Mouse (Mus musculus): ENCODE measurements around the gene Plaur. TPM values are rescaled to one million over a fixed set of nuclear protein-coding genes. Genes with fewer than 3 reads are reported as not detected.

Plaur gene
- polyA plus RNA-seq, 1 experiment, result 65.6 TPM

GRCm38 (mm10) chr7:24459440-24459839 is 2.8 kb upstream of the Plaur start:
- Histone ChIP-seq H3K4me3 (replicated peaks; ENCODE audit: extremely low read depth, low read depth, low read length) (peak overlapping the region; percentile 23), H3K4me1 (ENCODE audit: control insufficient read depth, insufficient read depth, low read length) (peaks cover 25% of the 10 kb centered on the region)
- DNase-seq, result no peak
- TF ChIP-seq CTCF (IDR thresholded peaks at IDR 0.05; ENCODE audit: insufficient read depth, low read length), result no peak
- no peak; the same call in 1 of the 2 replicates for TF ChIP-seq POLR2A (IDR thresholded peaks at IDR 0.05; ENCODE audit: borderline replicate concordance, extremely low read depth, low read depth, low read length)
- 67% methylated on average over 5 of the region's 5 CpGs for whole genome bisulfite sequencing

- TF ChIP-seq POLR2A (IDR thresholded peaks at IDR 0.05; ENCODE audit: borderline replicate concordance, extremely low read depth, low read depth, low read length), result no peak
- TF ChIP-seq CTCF (IDR thresholded peaks at IDR 0.05; ENCODE audit: insufficient read depth, low read length), result no peak
- WGBS, result 31% methylated on average over 3 of the region's 3 CpGs
- Histone ChIP-seq H3K4me3 (replicated peaks; ENCODE audit: extremely low read depth, low read depth, low read length) (no peak overlapping the region), H3K4me1 (ENCODE audit: control insufficient read depth, insufficient read depth, low read length) (peaks cover 25% of the 10 kb centered on the region)
- peak; percentile 62 for DNase-seq
These were observed 2.4 kb upstream of the Plaur start for GRCm38 (mm10) chr7:24459843-24460242.

- peak; percentile 47 for DNase-seq
These were observed 770 bp upstream of the Plaur start for GRCm38 (mm10) chr7:24461376-24462051.

GRCm38 (mm10) chr7:24466835-24467234 is 4.6 kb downstream of the Plaur start:
- TF ChIP-seq POLR2A (IDR thresholded peaks at IDR 0.05; ENCODE audit: borderline replicate concordance, extremely low read depth, low read depth, low read length) (no peak), CTCF (IDR thresholded peaks at IDR 0.05; ENCODE audit: insufficient read depth, low read length) (no peak)
- DNase-seq, result no peak

More at GRCm38 (mm10) chr7:24461376-24462051, 770 bp upstream of the Plaur start:
- 19% methylated on average over 14 of the region's 14 CpGs for WGBS
- TF ChIP-seq POLR2A (IDR thresholded peaks at IDR 0.05; ENCODE audit: borderline replicate concordance, extremely low read depth, low read depth, low read length) (no peak), CTCF (IDR thresholded peaks at IDR 0.05; ENCODE audit: insufficient read depth, low read length) (no peak)
- Histone ChIP-seq H3K4me3 (replicated peaks; ENCODE audit: extremely low read depth, low read depth, low read length) (peak overlapping the region; percentile 7), H3K4me1 (ENCODE audit: control insufficient read depth, insufficient read depth, low read length) (peaks cover 25% of the 10 kb centered on the region)

GRCm38 (mm10) chr7:24467886-24468285 is 5.6 kb downstream of the Plaur start:
- H3K4me1 ChIP-seq (ENCODE audit: control insufficient read depth, insufficient read depth, low read length), result no peaks in the 10 kb centered on the region; the same call in 1 of the 2 replicates
- TF ChIP-seq CTCF (IDR thresholded peaks at IDR 0.05; ENCODE audit: insufficient read depth, low read length) (no peak), POLR2A (IDR thresholded peaks at IDR 0.05; ENCODE audit: borderline replicate concordance, extremely low read depth, low read depth, low read length) (no peak)
- no peak for DNase-seq
- H3K4me3 ChIP-seq (replicated peaks; ENCODE audit: extremely low read depth, low read depth, low read length), result no peak overlapping the region
- 90% methylated on average over 5 of the region's 5 CpGs for WGBS

More at GRCm38 (mm10) chr7:24466835-24467234, 4.6 kb downstream of the Plaur start:
- peaks cover 3% of the 10 kb centered on the region for H3K4me1 ChIP-seq (ENCODE audit: control insufficient read depth, insufficient read depth, low read length)
- no peak overlapping the region for H3K4me3 ChIP-seq (replicated peaks; ENCODE audit: extremely low read depth, low read depth, low read length)
- 84% methylated on average over 6 of the region's 6 CpGs for WGBS

GRCm38 (mm10) chr7:24469126-24469525 is 6.8 kb downstream of the Plaur start:
- WGBS, result 88% methylated on average over 3 of the region's 3 CpGs
- H3K4me3 ChIP-seq (replicated peaks; ENCODE audit: extremely low read depth, low read depth, low read length), result no peak overlapping the region

GRCm38 (mm10) chr7:24470356-24470755 is 8.1 kb downstream of the Plaur start:
- H3K4me3 ChIP-seq (replicated peaks; ENCODE audit: extremely low read depth, low read depth, low read length), result no peak overlapping the region
- WGBS, result 80% methylated on average over 7 of the region's 7 CpGs
- no peak for DNase-seq
- TF ChIP-seq POLR2A (IDR thresholded peaks at IDR 0.05; ENCODE audit: borderline replicate concordance, extremely low read depth, low read depth, low read length) (no peak), CTCF (IDR thresholded peaks at IDR 0.05; ENCODE audit: insufficient read depth, low read length) (no peak)
- no peaks in the 10 kb centered on the region for H3K4me1 ChIP-seq (ENCODE audit: control insufficient read depth, insufficient read depth, low read length)

More at GRCm38 (mm10) chr7:24469126-24469525, 6.8 kb downstream of the Plaur start:
- TF ChIP-seq POLR2A (IDR thresholded peaks at IDR 0.05; ENCODE audit: borderline replicate concordance, extremely low read depth, low read depth, low read length) (no peak), CTCF (IDR thresholded peaks at IDR 0.05; ENCODE audit: insufficient read depth, low read length) (0 out of 2 replicates have a peak, but pooled peaks have one; percentile 8)
- H3K4me1 ChIP-seq (ENCODE audit: control insufficient read depth, insufficient read depth, low read length), result no peaks in the 10 kb centered on the region; the same call in 1 of the 2 replicates
- no peak for DNase-seq

- WGBS, result 69% methylated on average over 6 of the region's 6 CpGs
- TF ChIP-seq CTCF (IDR thresholded peaks at IDR 0.05; ENCODE audit: insufficient read depth, low read length) (no peak), POLR2A (IDR thresholded peaks at IDR 0.05; ENCODE audit: borderline replicate concordance, extremely low read depth, low read depth, low read length) (no peak)
- H3K4me1 ChIP-seq (ENCODE audit: control insufficient read depth, insufficient read depth, low read length), result no peaks in the 10 kb centered on the region
- no peak for DNase-seq
- H3K4me3 ChIP-seq (replicated peaks; ENCODE audit: extremely low read depth, low read depth, low read length), result no peak overlapping the region
These were observed 10.2 kb downstream of the Plaur start for GRCm38 (mm10) chr7:24472442-24472841.

- TF ChIP-seq POLR2A (IDR thresholded peaks at IDR 0.05; ENCODE audit: borderline replicate concordance, extremely low read depth, low read depth, low read length) (no peak), CTCF (IDR thresholded peaks at IDR 0.05; ENCODE audit: insufficient read depth, low read length) (peak; percentile 66)
- no peak overlapping the region for H3K4me3 ChIP-seq (replicated peaks; ENCODE audit: extremely low read depth, low read depth, low read length)
- 80% methylated on average over 7 of the region's 7 CpGs for WGBS
- DNase-seq, result no peak
- H3K4me1 ChIP-seq (ENCODE audit: control insufficient read depth, insufficient read depth, low read length), result no peaks in the 10 kb centered on the region
These were observed 10.7 kb downstream of the Plaur start for GRCm38 (mm10) chr7:24472937-24473336.

Measured in lung, adult 2 months (tissue).